Mouse (Mus musculus) neural tube, embryonic 11.5 days (tissue): ENCODE data around the gene Maml3. TPM values are rescaled to one million over a fixed set of nuclear protein-coding genes. Genes with fewer than 3 reads are reported as not detected.

Source experiments
- ATAC-seq: fragments of 200-750 bp; cut with Nextera tagmentation; 2 replicates; pipeline ENCODE4 v1.8.0; 2017; ENCODE audit warnings: moderate number of reproducible peaks, mild to moderate bottlenecking, moderate TSS enrichment, moderate library complexity; ENCODE audit not compliant: insufficient read depth, low FRiP score, low TSS enrichment
- DNase-seq: peaks from one replicate; pipeline ENCODE4 v3.0.0-alpha.2; 2015; ENCODE audit warnings: low spot score
- H3K27ac ChIP-seq: fragments of 300-500 bp; sonication (generic); 2 replicates; pipeline ENCODE4 v1.5.1; 2014; ENCODE audit warnings: low read depth, mild to moderate bottlenecking, low read length
- H3K27me3 ChIP-seq: fragments of 300-500 bp; sonication (generic); 2 replicates; pipeline ENCODE4 v1.6.1; 2014; ENCODE audit warnings: mild to moderate bottlenecking, low read length, mixed read lengths; ENCODE audit not compliant: control insufficient read depth, insufficient read depth
- H3K36me3 ChIP-seq: fragments of 300-500 bp; sonication (generic); 2 replicates; pipeline ENCODE4 v1.6.1; 2014; ENCODE audit warnings: mild to moderate bottlenecking, low read length, moderate library complexity, mixed read lengths; ENCODE audit not compliant: control insufficient read depth, insufficient read depth
- H3K4me1 ChIP-seq: fragments of 300-500 bp; sonication (generic); 2 replicates; pipeline ENCODE4 v1.6.1; 2014; ENCODE audit warnings: low read length, mixed read lengths; ENCODE audit not compliant: control insufficient read depth, insufficient read depth
- H3K4me2 ChIP-seq: fragments of 300-500 bp; sonication (generic); 2 replicates; pipeline ENCODE4 v1.6.1; 2014; ENCODE audit warnings: low read depth, mild to moderate bottlenecking, moderate library complexity
- H3K4me3 ChIP-seq: fragments of 300-500 bp; sonication (generic); 2 replicates; pipeline ENCODE4 v1.5.1; 2014; ENCODE audit warnings: low read depth, low read length
- H3K9ac ChIP-seq: fragments of 300-500 bp; sonication (generic); 2 replicates; pipeline ENCODE4 v1.6.1; 2014; ENCODE audit warnings: mild to moderate bottlenecking, low read length
- H3K9me3 ChIP-seq: fragments of 300-500 bp; sonication (generic); 2 replicates; pipeline ENCODE4 v1.6.1; 2016; ENCODE audit warnings: low read length; ENCODE audit not compliant: control insufficient read depth
- WGBS: fragments of 180-500 bp; shearing (Covaris S2); extraction: QIAGEN DNeasy Blood & Tissue Kit; methylation state at CpG from one replicate; pipeline ENCODE4 v1.1.7; 2014; 5-methylcytosine and 5-hydroxymethylcytosine counted together
- polyA plus RNA-seq: library from polyadenylated mRNA; unstranded; fragments of >200 nt; fragmentation: Nextera tagmentation; extraction: Ambion mirVana; gene quantifications from 2 replicates; pipeline ENCODE4 v1.2.1, GENCODE M21; 2014

The Maml3 gene
- polyA plus RNA-seq, 1 experiment from 2014 or later = 8.1 TPM

- Histone ChIP-seq H3K4me1 (peaks cover 14% of the 10 kb centered on the region), H3K4me3 (no peak overlapping the region), H3K36me3 (no peaks in the 10 kb centered on the region), H3K27ac (no peak overlapping the region), H3K9me3 (no peaks in the 10 kb centered on the region), H3K9ac (no peak overlapping the region), H3K27me3 (no peaks in the 10 kb centered on the region), H3K4me2 (no peak overlapping the region)
- no peak for DNase-seq
- ATAC-seq = no peak
- 87% methylated on average over 3 of the region's 3 CpGs for WGBS
Observed at GRCm38 (mm10) chr3:51874252-51874651, 230.6 kb downstream of the Maml3 start.

DNA sequence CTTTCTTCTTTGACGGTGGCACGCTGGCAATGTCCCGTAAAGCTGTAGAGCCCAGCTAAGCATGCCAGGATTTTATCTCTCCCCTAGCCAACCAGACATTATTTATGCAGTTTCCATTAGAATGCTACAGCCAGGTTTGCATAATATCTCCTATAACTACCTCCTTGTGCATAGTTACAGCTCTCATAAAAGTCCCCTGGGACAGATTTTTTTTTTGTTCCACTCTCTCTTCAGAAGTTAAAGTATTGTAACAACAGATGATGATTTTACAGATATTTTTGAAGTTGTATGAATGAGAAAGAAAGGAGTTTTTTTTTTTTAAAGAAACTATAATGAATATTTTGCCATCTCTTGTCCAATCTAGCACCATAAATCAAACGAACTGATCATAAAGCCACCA lies 232.1 kb downstream of the Maml3 start:
- WGBS = 63% methylated on average over 4 of the region's 4 CpGs
- DNase-seq (no peak), ATAC-seq (no peak)
- no peak overlapping the region for H3K27ac ChIP-seq
- no peaks in the 10 kb centered on the region for H3K36me3 ChIP-seq
- H3K9me3 ChIP-seq = no peaks in the 10 kb centered on the region
- H3K4me3 ChIP-seq = no peak overlapping the region
- no peaks in the 10 kb centered on the region for H3K27me3 ChIP-seq
- H3K4me2 ChIP-seq = no peak overlapping the region
- no peak overlapping the region for H3K9ac ChIP-seq
- peaks cover 15% of the 10 kb centered on the region for H3K4me1 ChIP-seq

GRCm38 (mm10) chr3:51871346-51871745 lies 233.5 kb downstream of the Maml3 start:
- no peak overlapping the region for H3K27ac ChIP-seq
- H3K4me1 ChIP-seq = peaks cover 15% of the 10 kb centered on the region
- no peak overlapping the region for H3K9ac ChIP-seq
- ATAC-seq = no peak
- 73% methylated on average over 4 of the region's 4 CpGs for WGBS
- H3K4me2 ChIP-seq = no peak overlapping the region
- DNase-seq = no peak
- H3K27me3 ChIP-seq = no peaks in the 10 kb centered on the region
- H3K9me3 ChIP-seq = no peaks in the 10 kb centered on the region
- H3K36me3 ChIP-seq = no peaks in the 10 kb centered on the region
- no peak overlapping the region for H3K4me3 ChIP-seq

DNA sequence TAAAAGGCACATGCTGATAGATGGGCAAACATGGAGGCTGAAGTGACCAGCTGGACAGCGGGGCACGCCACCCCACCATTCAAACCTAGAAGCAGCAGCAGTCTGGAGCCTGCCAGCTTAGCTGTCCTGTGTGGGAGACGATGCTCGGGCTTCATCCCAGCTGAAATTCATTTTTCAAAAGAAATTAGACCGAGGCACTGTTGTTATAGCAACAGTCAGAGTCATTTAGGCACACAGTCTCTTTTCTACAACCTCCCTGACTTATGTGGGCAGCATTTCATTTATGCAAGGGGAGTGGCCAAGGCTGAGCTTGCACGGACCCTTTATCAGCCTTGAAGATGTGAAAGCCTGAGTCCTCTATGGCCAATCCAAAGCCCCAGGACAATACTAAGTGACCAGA lies 234.9 kb downstream of the Maml3 start:
- Histone ChIP-seq H3K27ac (peak overlapping the region; percentile 54; the same call in 1 of the 2 replicates), H3K9ac (no peak overlapping the region), H3K4me1 (peaks cover 15% of the 10 kb centered on the region), H3K4me3 (no peak overlapping the region), H3K4me2 (no peak overlapping the region), H3K9me3 (no peaks in the 10 kb centered on the region), H3K36me3 (no peaks in the 10 kb centered on the region), H3K27me3 (no peaks in the 10 kb centered on the region)
- no peak for ATAC-seq
- WGBS = 70% methylated on average over 6 of the region's 6 CpGs
- DNase-seq = no peak

GRCm38 (mm10) chr3:51868857-51869256 lies 236.0 kb downstream of the Maml3 start:
- Histone ChIP-seq H3K27ac (0 out of 2 replicates have a peak overlapping the region, but pooled peaks have one; percentile 8), H3K9me3 (no peaks in the 10 kb centered on the region), H3K4me2 (no peak overlapping the region), H3K36me3 (no peaks in the 10 kb centered on the region), H3K27me3 (no peaks in the 10 kb centered on the region), H3K4me3 (no peak overlapping the region), H3K4me1 (peaks cover 15% of the 10 kb centered on the region), H3K9ac (no peak overlapping the region)
- DNase-seq (no peak), ATAC-seq (no peak)
- WGBS = 25% methylated on average over 5 of the region's 5 CpGs

- no peaks in the 10 kb centered on the region for H3K36me3 ChIP-seq
- no peak for DNase-seq
- 88% methylated on average over 5 of the region's 5 CpGs for WGBS
- H3K27me3 ChIP-seq = no peaks in the 10 kb centered on the region
- H3K4me1 ChIP-seq = peaks cover 14% of the 10 kb centered on the region
- H3K9ac ChIP-seq = no peak overlapping the region
- H3K9me3 ChIP-seq = no peaks in the 10 kb centered on the region
- no peak overlapping the region for H3K4me2 ChIP-seq
- H3K27ac ChIP-seq = no peak overlapping the region
- ATAC-seq = no peak
- H3K4me3 ChIP-seq = no peak overlapping the region
Observed at GRCm38 (mm10) chr3:51866446-51866845, 238.4 kb downstream of the Maml3 start.

GRCm38 (mm10) chr3:51861631-51862030 lies 243.2 kb downstream of the Maml3 start:
- no peaks in the 10 kb centered on the region for H3K27me3 ChIP-seq
- H3K4me2 ChIP-seq = no peak overlapping the region
- 92% methylated on average over 9 of the region's 9 CpGs for WGBS
- H3K27ac ChIP-seq = no peak overlapping the region
- H3K9ac ChIP-seq = no peak overlapping the region
- ATAC-seq (no peak), DNase-seq (no peak)
- no peaks in the 10 kb centered on the region for H3K36me3 ChIP-seq
- H3K4me1 ChIP-seq = peaks cover 5% of the 10 kb centered on the region; the same call in 1 of the 2 replicates
- H3K4me3 ChIP-seq = no peak overlapping the region
- no peaks in the 10 kb centered on the region for H3K9me3 ChIP-seq

DNA sequence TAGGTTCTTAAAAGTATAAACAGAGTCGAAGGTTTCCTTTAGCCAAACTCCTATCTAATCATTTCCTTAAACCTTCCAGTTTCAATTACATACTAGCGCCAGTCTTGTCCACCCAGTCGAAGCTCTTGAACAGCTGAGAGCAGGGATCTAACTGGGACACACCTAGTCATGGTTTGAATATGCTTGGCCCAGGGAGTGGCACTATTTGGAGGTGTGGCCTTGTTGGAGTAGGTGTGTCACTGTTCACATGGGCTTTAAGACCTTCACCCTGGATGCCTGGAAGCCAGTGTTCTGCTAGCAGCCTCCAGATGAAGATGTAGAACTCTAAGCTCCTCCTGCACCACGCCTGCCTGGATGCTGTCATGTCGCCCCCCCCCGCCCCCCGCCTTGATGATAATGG lies 244.4 kb downstream of the Maml3 start:
- H3K27me3 ChIP-seq = no peaks in the 10 kb centered on the region
- no peak overlapping the region for H3K27ac ChIP-seq
- H3K9me3 ChIP-seq = no peaks in the 10 kb centered on the region
- WGBS = 89% methylated on average over 7 of the region's 7 CpGs
- H3K4me1 ChIP-seq = peaks cover 5% of the 10 kb centered on the region; the same call in 1 of the 2 replicates
- H3K9ac ChIP-seq = no peak overlapping the region
- H3K36me3 ChIP-seq = no peaks in the 10 kb centered on the region
- H3K4me3 ChIP-seq = no peak overlapping the region
- H3K4me2 ChIP-seq = no peak overlapping the region
- ATAC-seq (no peak), DNase-seq (no peak)

GRCm38 (mm10) chr3:51859208-51859607 lies 245.7 kb downstream of the Maml3 start:
- no peak overlapping the region for H3K4me3 ChIP-seq
- no peak overlapping the region for H3K27ac ChIP-seq
- H3K4me2 ChIP-seq = no peak overlapping the region
- ATAC-seq (no peak), DNase-seq (no peak)
- H3K9ac ChIP-seq = no peak overlapping the region
- no peaks in the 10 kb centered on the region for H3K27me3 ChIP-seq
- no peaks in the 10 kb centered on the region for H3K9me3 ChIP-seq
- 70% methylated on average over 2 of the region's 2 CpGs for WGBS
- H3K36me3 ChIP-seq = no peaks in the 10 kb centered on the region
- H3K4me1 ChIP-seq = peaks cover 5% of the 10 kb centered on the region; the same call in 1 of the 2 replicates
